Comparison of ENCODE assay signal across 11 mouse cellular contexts in the genomic region with DNA sequence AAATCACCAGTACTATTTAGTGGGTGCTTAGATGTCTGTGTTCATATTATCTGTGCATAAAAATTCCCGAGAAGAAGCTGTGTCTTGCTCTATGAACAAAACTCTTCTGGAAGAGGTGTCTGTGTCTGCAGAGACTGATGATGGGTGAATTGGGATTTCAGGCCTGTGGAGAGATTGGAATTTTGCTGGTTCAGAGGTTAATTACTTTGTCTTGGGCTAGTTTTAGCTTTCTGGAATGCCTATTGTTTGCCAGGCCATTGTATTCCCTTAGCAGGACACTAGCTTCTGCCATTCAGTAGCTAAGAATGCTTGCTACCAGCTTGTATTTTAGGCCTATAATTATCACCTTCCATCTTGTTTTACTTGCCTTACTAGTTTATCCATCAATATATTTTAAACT.
DNase-seq lines count a peak whose midpoint lies in the region; ATAC-seq and TF ChIP-seq lines count a peak whose summit lies in the region.
"Had no signal": no experiment of that assay in that cellular context is flagged by ENCODE, and none has a peak within 500 bp of the region (broad histone marks: within the 10 kb centered on the region; RNA-seq: fewer than 3 reads in every experiment).

No protein-coding gene starts in this region.

- ATAC-seq in kidney, embryonic 16.5 days (ENCODE audit: low FRiP score, low TSS enrichment), result no peak
- ATAC-seq in forebrain, embryonic 14.5 days, result no peak
- ATAC-seq: lung, postnatal 0 days had no signal

- H3K4me2 ChIP-seq in kidney, embryonic 16.5 days (replicated peaks; ENCODE audit: low read depth, low read length), result no peak overlapping the region
- H3K4me2 ChIP-seq in forebrain, embryonic 14.5 days (ENCODE audit: low read length), result no peak overlapping the region

- no peaks in the 10 kb centered on the region for H3K9me3 ChIP-seq in kidney, embryonic 16.5 days (ENCODE audit: low read length)
- H3K9me3 ChIP-seq in forebrain, embryonic 14.5 days (replicated peaks; ENCODE audit: control insufficient read depth, low read length), result no peaks in the 10 kb centered on the region

- DNase-seq in kidney, adult 18-20 months, result no peak
- DNase-seq in forebrain, embryonic 14.5 days (ENCODE audit: low spot score), result no peak
- DNase-seq in mesoderm, embryonic 11.5 days (ENCODE audit: low read depth, low spot score), result peak; percentile 34
- no peak for DNase-seq in thymus, adult 18-20 months
- DNase-seq in ovary, postnatal 14 days (ENCODE audit: low spot score), result no peak
- no peak for DNase-seq in kidney, postnatal 14 days
- DNase-seq: adrenal gland, postnatal 10 days; heart, adult 18-20 months had no signal

- peaks cover 14% of the 10 kb centered on the region; the same call in 1 of the 2 replicates for H3K4me1 ChIP-seq in kidney, embryonic 16.5 days (ENCODE audit: insufficient read depth, low read length)
- 0 out of 2 replicates have a peak, but pooled peaks cover 2% of the 10 kb centered on the region for H3K4me1 ChIP-seq in forebrain, embryonic 14.5 days (ENCODE audit: control insufficient read depth, insufficient read depth, low read length)
- peaks cover 9% of the 10 kb centered on the region for H3K4me1 ChIP-seq in olfactory bulb, adult 2 months (ENCODE audit: control insufficient read depth, insufficient read depth, low read length)

- H3K27ac ChIP-seq in kidney, embryonic 16.5 days (ENCODE audit: low read length), result peak overlapping the region; percentile 65; the same call in 1 of the 2 replicates
- H3K27ac ChIP-seq in forebrain, embryonic 14.5 days (ENCODE audit: low read depth, low read length), result peak overlapping the region; percentile 92
- peak overlapping the region; percentile 90 for H3K27ac ChIP-seq in olfactory bulb, adult 2 months (ENCODE audit: insufficient read depth, low read depth, low read length)

- H3K27me3 ChIP-seq in kidney, embryonic 16.5 days (ENCODE audit: insufficient read depth, low read length), result no peaks in the 10 kb centered on the region
- H3K27me3 ChIP-seq in forebrain, embryonic 14.5 days (replicated peaks; ENCODE audit: control insufficient read depth, insufficient read depth, low read length), result no peaks in the 10 kb centered on the region

- H3K36me3 ChIP-seq in kidney, embryonic 16.5 days (ENCODE audit: insufficient read depth, low read length), result no peaks in the 10 kb centered on the region
- H3K36me3 ChIP-seq in forebrain, embryonic 14.5 days (ENCODE audit: control insufficient read depth, insufficient read depth, low read length), result no peaks in the 10 kb centered on the region

- TF ChIP-seq POLR2A in olfactory bulb, adult 2 months (IDR thresholded peaks at IDR 0.05; ENCODE audit: insufficient read depth, low read depth, low read length), result no peak

- H3K9ac ChIP-seq in kidney, embryonic 16.5 days (replicated peaks; ENCODE audit: low read length), result no peak overlapping the region
- 0 out of 2 replicates have a peak overlapping the region, but pooled peaks have one; percentile 33 for H3K9ac ChIP-seq in forebrain, embryonic 14.5 days (ENCODE audit: low read length)

- no peak for TF ChIP-seq CTCF in olfactory bulb, adult 2 months (IDR thresholded peaks at IDR 0.05; ENCODE audit: insufficient read depth, low read depth, low read length)

- no peak overlapping the region for H3K4me3 ChIP-seq in kidney, embryonic 16.5 days (ENCODE audit: low read length)
- H3K4me3 ChIP-seq in forebrain, embryonic 14.5 days (ENCODE audit: low read depth, low read length), result no peak overlapping the region
- H3K4me3 ChIP-seq in olfactory bulb, adult 2 months (ENCODE audit: insufficient read depth, low read depth, low read length), result no peak overlapping the region

- WGBS in kidney, embryonic 16.5 days, result 60% methylated on average over 1 of the region's 1 CpGs
- 6% methylated on average over 1 of the region's 1 CpGs for WGBS in forebrain, embryonic 14.5 days
- 48% methylated on average over 1 of the region's 1 CpGs for WGBS in olfactory bulb, adult 2 months
